Mouse (Mus musculus) thymus, adult 2 months (tissue): Measurements from ENCODE around the gene Klk1b5.

Source experiments
- CTCF ChIP-seq: fragments of 200-500 bp; IDR thresholded peaks from 2 replicates; pipeline ENCODE4 v1.5.1; 2012; ENCODE audit warnings: mild to moderate bottlenecking, control low read depth, low read length, moderate library complexity, borderline replicate concordance; ENCODE audit not compliant: control insufficient read depth, poor library complexity, insufficient read depth; ENCODE audit errors: extremely low read depth
- POLR2A ChIP-seq: fragments of 200-500 bp; IDR thresholded peaks from 2 replicates; pipeline ENCODE4 v1.6.1; 2012; ENCODE audit warnings: mild to moderate bottlenecking, low read length, control low read depth, moderate library complexity; ENCODE audit not compliant: control insufficient read depth, poor library complexity, insufficient read depth; ENCODE audit errors: extremely low read depth

DNA sequence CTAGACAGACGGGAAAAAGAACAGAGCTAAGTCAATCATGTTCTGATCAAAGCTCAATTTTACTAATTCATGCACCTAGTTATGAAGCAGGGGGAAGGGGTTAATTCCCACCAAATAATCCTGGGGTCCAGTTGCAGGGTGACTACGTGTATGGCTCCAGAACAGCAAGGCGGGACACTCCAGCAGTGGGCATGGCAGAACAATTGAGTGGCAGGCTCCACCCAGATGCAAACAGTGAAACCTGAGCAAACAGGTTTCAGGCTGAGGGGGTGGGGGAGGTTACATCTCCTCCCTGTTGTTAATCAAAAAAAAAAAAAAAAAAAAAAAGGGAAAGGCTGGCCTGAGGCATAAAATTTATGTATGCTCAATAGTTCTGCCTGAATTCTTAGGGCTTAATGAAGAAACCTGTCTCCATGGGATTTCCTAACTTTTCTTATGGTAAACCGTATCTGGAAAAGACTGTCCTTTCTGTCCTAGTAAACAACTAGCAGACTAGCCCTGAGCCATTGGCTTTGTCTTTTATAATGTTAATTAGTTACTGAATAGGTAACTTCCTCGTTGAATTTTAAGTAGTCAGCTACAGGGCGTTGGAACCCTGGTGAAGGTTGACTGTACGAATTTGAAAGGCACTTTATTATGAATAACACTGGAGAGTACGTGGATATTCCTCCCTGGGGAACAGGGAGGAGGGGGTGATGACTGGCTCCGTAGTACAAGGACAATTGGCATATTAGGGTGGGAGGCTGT is 36.3 kb upstream of the Klk1b5 start:
- TF ChIP-seq POLR2A (no peak), CTCF (no peak)
